Mouse (Mus musculus): ENCODE measurements around the gene Myo5c. TPM values are rescaled to one million over a fixed set of nuclear protein-coding genes. Genes with fewer than 3 reads are reported as not detected.

Gene Myo5c
- total and polyA plus RNA-seq, 3 experiments: 0.13 TPM; not detected in 2

- H3K36me3 ChIP-seq (ENCODE audit: control insufficient read depth in 1 of 2, insufficient read depth in 2 of 2, low read length in 2 of 2): peaks cover 0 to 18% of the 10 kb centered on the region in 2 experiments; a peak in 2 of 4 replicates
- H3K9ac ChIP-seq (ENCODE audit: control insufficient read depth, low read depth, low read length, poor library complexity, severe bottlenecking): peak overlapping the region; percentile 20; the same call in 1 of the 2 replicates
- TF ChIP-seq USF2 (IDR thresholded peaks at IDR 0.05; ENCODE audit: borderline replicate concordance in 1 of 2, insufficient read depth in 1 of 2, low read depth in 1 of 2, low read length in 2 of 2): no peak
- no peak for TF ChIP-seq MAX (IDR thresholded peaks at IDR 0.05; ENCODE audit: low read length)
- no peak for TF ChIP-seq JUND (IDR thresholded peaks at IDR 0.05; ENCODE audit: low read depth, low read length)
- TF ChIP-seq MYB (IDR thresholded peaks at IDR 0.05; ENCODE audit: low read depth, low read length): no peak
- TF ChIP-seq ZNF384 (IDR thresholded peaks at IDR 0.05; ENCODE audit: low read depth, low read length): no peak
- TF ChIP-seq HCFC1 (IDR thresholded peaks at IDR 0.05; ENCODE audit: low read depth, low read length): no peak
- TF ChIP-seq TCF12 (IDR thresholded peaks at IDR 0.05; ENCODE audit: low read depth, low read length): no peak
- no peak for TF ChIP-seq RAD21 (IDR thresholded peaks at IDR 0.05; ENCODE audit: low read depth, low read length)
- no peak for TF ChIP-seq TAL1 (IDR thresholded peaks at IDR 0.05; ENCODE audit: low read length)
- TF ChIP-seq GATA1 (IDR thresholded peaks at IDR 0.05; ENCODE audit: low read depth, low read length): no peak
- no peak for TF ChIP-seq UBTF (IDR thresholded peaks at IDR 0.05; ENCODE audit: borderline replicate concordance, insufficient read depth, low read depth, low read length)
- TF ChIP-seq NELFE (IDR thresholded peaks at IDR 0.05; ENCODE audit: low read depth, low read length): no peak
- H3K4me1 ChIP-seq (ENCODE audit: control insufficient read depth in 1 of 2, insufficient read depth in 2 of 2, low read length in 2 of 2): peaks cover 4 to 22% of the 10 kb centered on the region in 2 experiments
- peak overlapping the region; percentile 35 for H3K27ac ChIP-seq (ENCODE audit: control insufficient read depth, low read depth, low read length)
- no peaks in the 10 kb centered on the region for H3K27me3 ChIP-seq (ENCODE audit: control insufficient read depth in 1 of 2, insufficient read depth in 2 of 2, low read length in 2 of 2)
- H3K79me2 ChIP-seq (ENCODE audit: control insufficient read depth, insufficient read depth, low read length, poor library complexity): no peaks in the 10 kb centered on the region
- DNase-seq (ENCODE audit: low read depth, low spot score): no peak
- H3K9me3 ChIP-seq (replicated peaks; ENCODE audit: insufficient read depth, low read length): no peaks in the 10 kb centered on the region
- H3K4me3 ChIP-seq (ENCODE audit: control insufficient read depth in 1 of 2, insufficient read depth in 1 of 2, low read depth in 2 of 2, low read length in 2 of 2): peak overlapping the region in 1 of 2 experiments; percentile 16; a peak in 1 of 4 replicates
These were observed 29.6 kb downstream of the Myo5c start for GRCm38 (mm10) chr9:75261332-75261872.

- Histone ChIP-seq H3K9me3 (replicated peaks; ENCODE audit: insufficient read depth, low read length) (no peaks in the 10 kb centered on the region), H3K9ac (ENCODE audit: control insufficient read depth, low read depth, low read length, poor library complexity, severe bottlenecking) (peak overlapping the region; percentile 27), H3K27ac (ENCODE audit: control insufficient read depth, low read depth, low read length) (peak overlapping the region; percentile 53), H3K4me1 (ENCODE audit: control insufficient read depth in 1 of 2, insufficient read depth in 2 of 2, low read length in 2 of 2) (peaks cover 4 to 22% of the 10 kb centered on the region in 2 experiments), H3K4me3 (ENCODE audit: control insufficient read depth in 1 of 2, insufficient read depth in 1 of 2, low read depth in 2 of 2, low read length in 2 of 2) (peak overlapping the region; percentile 16 to 31), H3K27me3 (ENCODE audit: control insufficient read depth in 1 of 2, insufficient read depth in 2 of 2, low read length in 2 of 2) (no peaks in the 10 kb centered on the region), H3K36me3 (ENCODE audit: control insufficient read depth in 1 of 2, insufficient read depth in 2 of 2, low read length in 2 of 2) (peaks cover 0 to 18% of the 10 kb centered on the region in 2 experiments; a peak in 2 of 4 replicates), H3K79me2 (ENCODE audit: control insufficient read depth, insufficient read depth, low read length, poor library complexity) (no peaks in the 10 kb centered on the region)
- peak; percentile 93 for DNase-seq (ENCODE audit: low read depth, low spot score)
- peak; percentile 35; the same call in 1 of the 2 replicates for TF ChIP-seq NELFE (IDR thresholded peaks at IDR 0.05; ENCODE audit: low read depth, low read length)
- TF ChIP-seq BHLHE40 (IDR thresholded peaks at IDR 0.05; ENCODE audit: borderline replicate concordance, low read depth, low read length): peak; percentile 60; the same call in 1 of the 2 replicates
- peak; percentile 92 for TF ChIP-seq TAL1 (IDR thresholded peaks at IDR 0.05; ENCODE audit: low read length)
- TF ChIP-seq MEF2A (IDR thresholded peaks at IDR 0.05; ENCODE audit: extremely low read depth, insufficient replicate concordance, low read depth, low read length, poor library complexity, severe bottlenecking): no peak
- TF ChIP-seq ZC3H11A (IDR thresholded peaks at IDR 0.05; ENCODE audit: low read depth, low read length): peak; percentile 90
- peak; percentile 85 for TF ChIP-seq SMC3 (IDR thresholded peaks at IDR 0.05; ENCODE audit: low read depth, low read length)
- no peak for TF ChIP-seq MYB (IDR thresholded peaks at IDR 0.05; ENCODE audit: low read depth, low read length)
- TF ChIP-seq MAZ (IDR thresholded peaks at IDR 0.05; ENCODE audit: low read depth, low read length): no peak
- peak; percentile 60 for TF ChIP-seq HCFC1 (IDR thresholded peaks at IDR 0.05; ENCODE audit: low read depth, low read length)
- TF ChIP-seq POLR2A (IDR thresholded peaks at IDR 0.05; ENCODE audit: control insufficient read depth in 1 of 2, insufficient read depth in 1 of 2, low read depth in 1 of 2, low read length in 2 of 2, poor library complexity in 1 of 2): no peak
- peak; percentile 93 for TF ChIP-seq MYC (IDR thresholded peaks at IDR 0.05; ENCODE audit: low read depth, low read length)
- 0 out of 2 replicates have a peak, but pooled peaks have one; percentile 49 for TF ChIP-seq JUND (IDR thresholded peaks at IDR 0.05; ENCODE audit: low read depth, low read length)
- no peak for TF ChIP-seq CHD1 (IDR thresholded peaks at IDR 0.05; ENCODE audit: low read depth, low read length)
- peak; percentile 93 for TF ChIP-seq SIN3A (IDR thresholded peaks at IDR 0.05; ENCODE audit: low read length)
- no peak for TF ChIP-seq ZKSCAN1 (IDR thresholded peaks at IDR 0.05; ENCODE audit: low read depth, low read length)
- TF ChIP-seq TCF12 (IDR thresholded peaks at IDR 0.05; ENCODE audit: low read depth, low read length): peak; percentile 92
- TF ChIP-seq POLR2AphosphoS5 (IDR thresholded peaks at IDR 0.05; ENCODE audit: borderline replicate concordance, low read depth, low read length): no peak
- peak; percentile 72 for TF ChIP-seq ELF1 (IDR thresholded peaks at IDR 0.05; ENCODE audit: low read depth, low read length)
- no peak; the same call in 1 of the 2 replicates for TF ChIP-seq CHD2 (IDR thresholded peaks at IDR 0.05; ENCODE audit: low read length)
- no peak for TF ChIP-seq GABPA (IDR thresholded peaks at IDR 0.05; ENCODE audit: low read depth, low read length)
- no peak for TF ChIP-seq USF2 (IDR thresholded peaks at IDR 0.05; ENCODE audit: borderline replicate concordance in 1 of 2, insufficient read depth in 1 of 2, low read depth in 1 of 2, low read length in 2 of 2)
- peak; percentile 89 for TF ChIP-seq RCOR1 (IDR thresholded peaks at IDR 0.05; ENCODE audit: low read depth, low read length)
- no peak; the same call in 1 of the 2 replicates for TF ChIP-seq ZMIZ1 (IDR thresholded peaks at IDR 0.05; ENCODE audit: low read depth, low read length)
These were observed 30.5 kb downstream of the Myo5c start for GRCm38 (mm10) chr9:75262235-75262826.

All from MEL (cell line).